Mouse (Mus musculus) NIH3T3 (cell line): Measurements from ENCODE around the gene Cdipt.
A peak's percentile ranks its signal among the peaks of the same experiment; 100 is the strongest.

ENCODE experiments used
- DNase-seq: peaks from one replicate; pipeline ENCODE4 v3.0.0-alpha.2; 2012; ENCODE audit warnings: low read depth

The Cdipt gene

GRCm38 (mm10) chr7:127012845-127013244 lies 37.1 kb downstream of the Cdipt start:
- DNase-seq: no peak

DNA sequence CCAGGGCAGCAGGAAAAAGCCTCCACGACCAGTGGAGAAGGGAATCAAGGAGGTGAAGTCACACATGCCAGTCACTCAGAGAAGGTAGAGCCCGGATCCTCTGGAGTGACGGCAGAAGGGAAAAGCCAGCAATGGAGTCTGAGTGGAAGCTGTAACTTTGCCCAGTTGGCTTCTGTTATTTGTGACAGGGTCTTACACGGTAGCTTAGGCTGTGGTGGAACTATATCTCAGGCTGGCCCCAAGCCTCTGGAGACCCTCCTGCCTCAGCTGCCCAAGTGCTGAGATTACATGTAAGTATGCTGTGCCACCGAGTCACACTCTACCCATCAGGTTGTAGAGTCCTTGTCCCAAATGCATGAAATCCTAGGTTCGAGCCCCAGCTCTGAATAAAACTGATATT lies 37.7 kb downstream of the Cdipt start:
- no peak for DNase-seq

GRCm38 (mm10) chr7:127014320-127014719 lies 38.6 kb downstream of the Cdipt start, which contains the start of gene Mvp:
Mvp (minus strand) TSS chr7:127014621.
- DNase-seq: peak; percentile 86

DNA sequence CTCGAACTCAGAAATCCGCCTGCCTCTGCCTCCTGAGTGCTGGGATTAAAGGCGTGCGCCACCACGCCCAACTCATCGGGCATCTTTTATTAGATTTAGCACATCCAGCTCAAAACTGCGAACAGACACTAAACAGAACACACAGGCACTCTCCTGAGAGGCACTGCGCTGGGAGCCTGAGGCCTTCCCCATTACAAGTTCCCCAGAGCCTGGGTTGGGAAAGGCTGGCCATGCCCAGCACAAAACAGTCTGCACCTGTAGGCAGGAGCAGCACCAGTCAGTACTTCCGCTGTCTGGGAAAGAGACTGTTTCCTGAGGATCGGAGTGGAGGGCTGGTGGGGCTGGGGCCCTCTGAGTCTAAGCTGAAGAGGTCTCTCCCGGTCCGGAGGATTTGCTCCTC lies 39.3 kb downstream of the Cdipt start:
- no peak for DNase-seq

DNA sequence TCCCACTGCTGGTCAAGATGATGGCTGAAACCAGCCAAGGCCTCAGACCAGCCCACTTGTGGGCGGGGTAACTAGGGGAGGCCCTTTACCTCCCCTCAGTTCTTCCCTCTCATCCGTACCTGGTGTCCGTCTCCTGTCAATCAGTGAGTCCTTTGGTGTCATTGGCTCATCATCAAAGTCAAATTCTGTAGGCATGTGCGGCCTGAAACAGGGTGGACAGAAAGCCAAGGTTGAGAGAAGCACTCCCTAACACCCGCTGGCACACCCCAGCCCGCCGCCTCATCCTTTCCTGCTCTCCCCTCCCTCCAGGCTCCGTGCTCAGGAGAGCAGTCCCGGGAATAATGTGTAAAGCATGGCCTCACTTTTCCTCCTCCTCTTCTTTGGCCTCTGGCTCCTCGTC lies 40.4 kb downstream of the Cdipt start:
- peak; percentile 78 for DNase-seq

DNA sequence TGATC lies 40.6 kb downstream of the Cdipt start, which contains the start of gene Pagr1b:
Pagr1b (minus strand) TSS at position 4 of the 5 bp plus-strand sequence.
- DNase-seq: no peak

GRCm38 (mm10) chr7:127016486-127016938 lies 40.8 kb downstream of the Cdipt start:
- DNase-seq: peak; percentile 68

DNA sequence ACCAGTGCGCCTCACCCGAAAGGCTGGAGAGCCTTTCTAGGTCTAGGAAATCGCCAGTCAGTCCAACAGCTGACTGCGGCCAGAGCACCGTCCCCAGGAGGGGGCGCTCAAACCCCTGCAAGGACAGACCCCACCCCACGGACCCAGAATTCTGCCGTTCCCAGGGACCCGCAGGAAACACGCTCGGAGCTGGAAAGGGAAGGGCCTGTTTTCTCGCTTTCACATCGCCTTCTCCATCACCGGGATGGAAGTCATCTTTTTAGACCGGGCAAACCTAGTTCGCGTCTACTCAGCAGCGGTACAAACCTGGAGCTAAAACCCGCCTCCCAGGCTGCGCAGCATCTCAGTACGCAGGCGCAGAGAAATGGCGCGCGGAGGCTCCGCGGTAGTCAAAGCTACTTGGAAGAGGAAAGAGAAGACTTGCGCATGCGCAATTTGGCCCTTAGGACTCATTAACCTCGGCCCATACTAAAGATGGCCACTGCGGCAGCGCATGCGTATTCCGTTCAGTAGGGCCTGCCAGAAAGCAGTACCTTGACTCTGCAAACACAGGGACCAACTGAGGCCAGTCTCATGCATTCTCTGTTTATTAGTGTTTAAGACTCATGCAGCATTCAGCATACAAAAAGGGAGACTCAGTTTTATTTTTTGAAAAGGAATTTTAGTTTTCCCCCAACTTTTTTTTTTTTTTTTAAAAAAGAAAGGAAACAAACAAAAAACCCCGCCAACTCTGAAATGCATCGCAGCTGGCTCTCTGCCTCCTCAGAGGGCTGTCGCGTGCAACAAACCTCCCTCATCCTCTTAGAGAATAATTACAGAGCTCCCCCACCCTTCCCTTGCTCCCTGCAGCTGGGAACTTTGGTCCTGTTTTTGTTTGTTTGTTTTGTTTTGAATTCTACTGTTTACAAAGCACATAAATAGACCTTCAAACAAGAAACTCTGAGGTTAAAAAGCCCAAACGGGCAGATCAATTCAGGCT lies 41.5 kb downstream of the Cdipt start, which contains the start of gene Pagr1a:
Pagr1a (minus strand) TSS at position 382 of the 979 bp plus-strand sequence.
- peak; percentile 99 for DNase-seq

GRCm38 (mm10) chr7:127017950-127018345 lies 42.2 kb downstream of the Cdipt start:
- no peak for DNase-seq

DNA sequence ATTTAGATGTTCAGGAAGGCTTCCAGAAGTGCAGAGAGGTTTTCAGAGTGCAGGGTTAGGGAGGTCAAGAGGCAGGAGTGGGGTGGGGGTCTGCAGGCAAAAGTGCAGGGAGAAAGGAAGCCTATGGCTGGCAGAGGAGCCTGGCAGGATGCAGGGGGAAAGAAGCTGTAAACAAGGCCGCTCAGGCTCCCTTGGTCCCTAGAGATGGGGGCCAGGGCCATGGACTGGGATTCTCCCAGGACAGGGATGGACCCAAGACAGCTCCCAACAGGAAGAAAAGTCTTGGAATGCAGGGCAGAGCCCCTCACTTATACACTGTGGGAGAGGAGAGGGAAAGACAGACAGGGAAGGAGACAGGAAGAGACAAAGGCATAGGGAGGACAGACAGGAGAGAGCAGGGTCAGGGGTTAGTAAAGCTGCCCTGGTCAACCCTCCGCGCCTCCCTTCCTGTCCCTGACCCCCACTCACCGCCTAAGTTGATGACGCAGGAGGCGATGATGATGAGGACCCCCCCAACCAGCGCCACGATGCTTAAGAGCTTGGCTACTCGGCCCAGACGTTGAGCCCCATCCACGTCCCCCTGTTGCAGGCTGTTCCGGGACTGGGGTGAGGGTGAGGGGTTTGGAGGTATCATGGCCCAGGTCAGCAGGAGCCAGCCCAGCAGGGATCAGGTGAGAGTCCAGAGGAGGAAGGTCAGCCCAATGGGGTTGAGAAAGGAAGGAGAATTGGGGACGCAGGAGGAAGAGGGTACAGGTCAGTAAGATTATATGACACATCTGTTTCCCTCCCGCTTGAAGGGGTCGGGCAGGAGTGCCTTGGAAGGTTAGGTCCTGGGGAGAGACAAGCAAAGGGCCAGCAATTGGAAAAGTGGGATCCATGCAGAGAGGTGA lies 42.9 kb downstream of the Cdipt start:
- no peak for DNase-seq

GRCm38 (mm10) chr7:127019306-127019960 lies 43.7 kb downstream of the Cdipt start:
- DNase-seq: no peak

GRCm38 (mm10) chr7:127020031-127020430 lies 44.3 kb downstream of the Cdipt start:
- DNase-seq: no peak

DNA sequence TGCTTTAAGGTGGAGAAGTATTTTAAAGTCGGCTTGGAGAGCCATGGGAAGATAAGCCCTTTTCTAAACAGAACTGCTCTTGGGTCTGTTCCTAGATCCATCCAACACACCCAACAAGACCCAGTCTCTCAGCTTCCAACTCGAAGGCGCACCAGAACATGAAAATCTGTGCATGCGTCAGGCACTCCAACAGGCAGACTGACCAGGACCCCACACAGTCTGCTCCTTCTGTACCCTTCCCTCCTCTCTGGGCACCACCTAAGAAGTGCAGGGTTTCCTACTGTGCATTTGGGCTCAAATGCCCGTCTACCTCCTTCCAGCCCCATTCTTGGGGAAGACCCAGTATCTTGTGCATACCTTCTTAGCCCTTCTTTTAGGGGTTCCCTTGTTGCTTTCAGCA lies 44.8 kb downstream of the Cdipt start:
- DNase-seq: no peak

DNA sequence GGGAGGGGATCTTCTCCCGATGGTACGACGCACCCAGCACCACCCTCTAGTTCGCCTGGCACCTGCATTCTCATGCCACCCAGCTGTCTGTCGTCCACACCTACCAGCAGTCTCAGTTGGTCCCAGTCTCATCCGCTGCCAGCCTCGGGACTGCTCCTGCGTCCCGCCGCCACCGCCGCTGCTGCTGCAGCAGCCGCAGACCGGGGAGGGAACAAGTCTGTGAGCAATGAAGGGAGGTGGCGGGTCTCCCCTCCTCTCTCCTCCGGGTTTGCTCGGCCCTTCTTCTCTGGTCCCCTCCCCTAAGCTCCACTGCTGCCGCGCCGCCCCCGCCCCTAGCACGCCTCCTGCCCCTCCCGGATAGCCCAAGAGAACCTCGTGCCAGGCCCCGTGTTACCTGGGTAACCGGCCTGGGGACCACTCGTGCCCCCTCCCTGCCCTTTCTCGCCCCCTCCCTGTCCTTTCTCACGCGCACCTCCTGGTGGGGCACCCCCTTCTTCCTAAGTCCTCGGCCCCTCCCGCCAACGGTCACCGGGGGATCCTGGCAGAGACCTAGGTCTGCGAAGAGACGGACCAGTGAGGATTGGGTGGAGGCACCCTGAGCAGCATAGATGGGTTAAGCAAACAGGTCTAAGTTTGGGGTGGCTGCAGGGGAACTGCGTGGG lies 45.3 kb downstream of the Cdipt start, which contains the start of the genes Gm42742 and Prrt2:
Gm42742 (minus strand) TSS at position 197 of the 662 bp plus-strand sequence.
Prrt2 (minus strand) TSS at position 311 of the 662 bp plus-strand sequence.
- no peak for DNase-seq

- DNase-seq: no peak
Measured at GRCm38 (mm10) chr7:127021563-127022527, 46.1 kb downstream of the Cdipt start.

DNA sequence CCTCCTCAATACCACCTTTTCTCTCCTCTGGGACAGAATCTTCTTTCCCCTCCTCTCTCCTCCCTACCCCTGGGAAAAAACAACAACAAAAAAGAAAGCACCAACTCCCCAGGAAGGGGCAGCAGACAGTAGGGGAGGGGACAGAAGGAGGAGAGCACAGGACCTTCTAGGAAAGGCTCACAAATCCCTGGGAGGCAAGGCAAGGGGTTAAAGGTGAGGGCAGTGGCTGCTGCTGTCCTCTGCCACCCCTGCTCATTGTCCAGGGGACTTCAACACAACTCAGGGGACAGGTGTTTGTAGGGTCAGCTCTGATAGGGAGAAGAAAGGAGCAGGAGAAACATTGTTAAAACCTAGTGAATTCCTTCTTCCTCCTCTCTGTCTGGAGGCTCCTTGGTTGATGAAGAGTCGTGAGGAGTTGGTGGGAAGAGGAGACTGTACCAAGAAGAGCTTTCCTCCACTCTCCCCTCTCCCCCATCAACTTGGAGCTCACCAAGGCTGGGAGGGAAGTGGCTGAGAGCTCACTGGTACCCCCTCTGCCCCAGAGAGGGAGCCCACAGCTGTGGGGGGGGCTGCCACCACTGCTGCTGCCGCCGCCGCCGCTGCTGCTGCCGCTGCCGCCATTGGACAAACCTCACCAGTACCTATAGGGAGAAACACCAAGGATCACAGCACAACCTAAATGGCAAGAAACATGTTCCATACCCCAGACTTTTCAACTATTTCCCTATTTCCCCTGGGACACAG lies 47.0 kb downstream of the Cdipt start:
- no peak for DNase-seq

DNA sequence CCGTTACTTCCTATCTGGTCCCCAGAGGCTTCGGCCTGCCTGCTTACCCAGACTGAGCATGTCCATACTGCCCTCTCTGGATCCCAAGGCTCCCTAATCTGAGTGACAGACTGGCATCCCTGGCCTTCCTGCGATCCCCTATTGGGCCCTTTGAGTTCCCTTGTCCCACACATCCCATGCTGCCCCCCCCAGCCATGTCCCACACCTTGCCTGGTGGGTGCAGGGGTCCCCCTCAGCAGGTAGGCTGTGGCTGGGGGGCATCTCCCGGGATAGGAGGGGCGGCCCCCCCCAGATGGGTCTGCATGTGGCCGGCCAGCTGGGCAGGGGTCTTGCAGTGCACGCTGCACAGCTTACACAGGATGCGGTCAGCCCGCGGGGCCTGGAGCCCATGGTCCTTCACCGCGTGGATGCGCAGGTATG lies 47.6 kb downstream of the Cdipt start:
- no peak for DNase-seq

- no peak for DNase-seq
Measured at GRCm38 (mm10) chr7:127023896-127024690, 48.4 kb downstream of the Cdipt start.
